Mouse (Mus musculus): ENCODE data around the gene Acot12.

DNA sequence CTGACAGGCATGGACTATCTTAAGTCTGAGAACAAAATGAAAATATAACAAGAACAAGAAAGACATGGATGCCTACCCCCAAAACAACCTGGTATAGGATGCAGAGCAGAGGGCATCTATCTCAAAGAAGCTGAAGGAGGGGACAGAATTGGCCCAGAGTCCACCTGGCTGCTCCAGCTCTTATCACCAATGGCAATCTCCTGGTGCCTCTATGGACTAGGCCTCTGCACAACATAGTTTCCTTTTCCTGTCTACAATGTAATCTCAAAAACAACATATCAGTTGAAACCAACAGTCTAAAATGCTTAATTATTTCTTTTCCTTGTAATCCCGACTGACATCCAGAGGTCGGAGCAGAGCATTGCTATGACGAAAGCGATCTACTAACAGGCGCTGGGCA is 36.8 kb downstream of the Acot12 start:
- no peak; the same call in 2 of the 3 replicates for TF ChIP-seq GATA1 (IDR thresholded peaks at IDR 0.05; ENCODE audit: borderline replicate concordance, low read length)
- no peak for TF ChIP-seq FLI1 (IDR thresholded peaks at IDR 0.05; ENCODE audit: low read length)
